Mouse (Mus musculus): ENCODE results near the gene Brinp3. TPM values are rescaled to one million over a fixed set of nuclear protein-coding genes. Genes with fewer than 3 reads are reported as not detected.

The Brinp3 gene
- total RNA-seq, 2 experiments from 2014 or later = 0.16 TPM; not detected in 1

- intact Hi-C loops (cut with DNase I; ENCODE audit: low total_unique reads) = no loop called here
- no peak for DNase-seq
Measured at GRCm38 (mm10) chr1:146783259-146783658, 288.7 kb downstream of the Brinp3 start.

- intact Hi-C loops (cut with DNase I; ENCODE audit: low total_unique reads) = no loop called here
- DNase-seq = no peak
Measured at GRCm38 (mm10) chr1:146787236-146787635, 292.7 kb downstream of the Brinp3 start.

- intact Hi-C loops (cut with DNase I; ENCODE audit: low total_unique reads) = no loop called here
- peak; percentile 4 for DNase-seq
Measured at GRCm38 (mm10) chr1:146792826-146793225, 298.3 kb downstream of the Brinp3 start.

- no peak for DNase-seq
- intact Hi-C loops (cut with DNase I; ENCODE audit: low total_unique reads) = no loop called here
Measured at GRCm38 (mm10) chr1:146799986-146800553, 305.5 kb downstream of the Brinp3 start.

- no peak for DNase-seq
- intact Hi-C loops (cut with DNase I; ENCODE audit: low total_unique reads) = no loop called here
Measured at GRCm38 (mm10) chr1:146801821-146802220, 307.3 kb downstream of the Brinp3 start.

- intact Hi-C loops (cut with DNase I; ENCODE audit: low total_unique reads) = no loop called here
- DNase-seq = no peak
Measured at GRCm38 (mm10) chr1:146807765-146808164, 313.2 kb downstream of the Brinp3 start.

- DNase-seq = no peak
- intact Hi-C loops (cut with DNase I; ENCODE audit: low total_unique reads) = no loop called here
Measured at GRCm38 (mm10) chr1:146833888-146834287, 339.3 kb downstream of the Brinp3 start.

- no peak for DNase-seq
- intact Hi-C loops (cut with DNase I; ENCODE audit: low total_unique reads) = no loop called here
Measured at GRCm38 (mm10) chr1:146844087-146844486, 349.5 kb downstream of the Brinp3 start.

- intact Hi-C loops (cut with DNase I; ENCODE audit: low total_unique reads) = no loop called here
- no peak for DNase-seq
Measured at GRCm38 (mm10) chr1:146848892-146849291, 354.3 kb downstream of the Brinp3 start.

- no peak for DNase-seq
- intact Hi-C loops (cut with DNase I; ENCODE audit: low total_unique reads) = no loop called here
Measured at GRCm38 (mm10) chr1:146850147-146850546, 355.6 kb downstream of the Brinp3 start.

GRCm38 (mm10) chr1:146898636-146899035 is 404.1 kb downstream of the Brinp3 start:
- intact Hi-C loops (cut with DNase I; ENCODE audit: low total_unique reads) = no loop called here

GRCm38 (mm10) chr1:146901691-146902090 is 407.1 kb downstream of the Brinp3 start:
- intact Hi-C loops (cut with DNase I; ENCODE audit: low total_unique reads) = no loop called here
- DNase-seq = no peak

More at GRCm38 (mm10) chr1:146898636-146899035, 404.1 kb downstream of the Brinp3 start:
- no peak for DNase-seq

- DNase-seq = no peak
- intact Hi-C loops (cut with DNase I; ENCODE audit: low total_unique reads) = no loop called here
Measured at GRCm38 (mm10) chr1:146939463-146940389, 445.2 kb downstream of the Brinp3 start.
